Mouse (Mus musculus) C2C12 (cell line): ENCODE data around the gene Zbtb22. TPM values are rescaled to one million over a fixed set of nuclear protein-coding genes. Genes with fewer than 3 reads are reported as not detected.
"Not testable (repeated sequence)": the region's sequence is repeated elsewhere in the genome, so short reads cannot be mapped to it uniquely, and the experiment has no call there.

Source experiments
- H3K27me3 ChIP-seq: one replicate; pipeline ENCODE4 v1.6.1; 2011; ENCODE audit not compliant: control insufficient read depth, insufficient read depth, insufficient read length
- H3K36me3 ChIP-seq: one replicate; pipeline ENCODE4 v1.6.1; 2011; ENCODE audit not compliant: control insufficient read depth, insufficient read depth
- H3K4me3 ChIP-seq: one replicate; pipeline ENCODE4 v1.5.1; 2011; ENCODE audit warnings: mild to moderate bottlenecking, control low read depth; ENCODE audit not compliant: poor library complexity, insufficient read depth, severe bottlenecking
- H3K79me2 ChIP-seq: one replicate; pipeline ENCODE4 v1.6.1; 2011; ENCODE audit not compliant: control insufficient read depth, insufficient read depth
- H3K79me3 ChIP-seq: one replicate; pipeline ENCODE4 v1.6.1; 2011; ENCODE audit warnings: low read depth, control low read depth
- H3ac ChIP-seq: one replicate; pipeline ENCODE3; 2011; ENCODE audit warnings: low read depth; ENCODE audit not compliant: control insufficient read depth, insufficient read length
- CEBPB ChIP-seq: IDR thresholded peaks from one replicate; pipeline ENCODE4 v1.6.1; 2011; ENCODE audit warnings: low read depth, mild to moderate bottlenecking, control low read depth, moderate library complexity
- CTCF ChIP-seq: IDR thresholded peaks from one replicate; pipeline ENCODE4 v1.5.1; 2011; ENCODE audit not compliant: control insufficient read depth, insufficient read depth, insufficient read length
- FOSL1 ChIP-seq: IDR thresholded peaks from one replicate; pipeline ENCODE4 v1.8.0; 2011; ENCODE audit warnings: mild to moderate bottlenecking, low read length; ENCODE audit not compliant: poor library complexity, insufficient read depth, severe bottlenecking
- MAX ChIP-seq: IDR thresholded peaks from one replicate; pipeline ENCODE4 v1.6.1; 2011; ENCODE audit warnings: mild to moderate bottlenecking, control low read depth
- MYOD1 ChIP-seq: IDR thresholded peaks from one replicate; pipeline ENCODE4 v1.6.1; 2011; ENCODE audit warnings: low read depth; ENCODE audit not compliant: control insufficient read depth, insufficient read length
- MYOG ChIP-seq: IDR thresholded peaks from one replicate; pipeline ENCODE4 v1.6.1; 2011; ENCODE audit not compliant: control insufficient read depth, insufficient read length; ENCODE audit errors: extremely low read depth
- USF1 ChIP-seq: IDR thresholded peaks from one replicate; pipeline ENCODE4 v1.6.1; 2011; ENCODE audit warnings: low read depth, mild to moderate bottlenecking, control low read depth, moderate library complexity
- polyA plus RNA-seq: library from polyadenylated mRNA; unstranded; fragments of >200 nt; fragmentation: generic; extraction: Trizol; gene quantifications from one replicate; pipeline ENCODE4 v1.2.1, GENCODE M21; 2012; ENCODE audit warnings: missing spikeins

The Zbtb22 gene
- polyA plus RNA-seq, 1 experiment = 30.3 TPM

DNA sequence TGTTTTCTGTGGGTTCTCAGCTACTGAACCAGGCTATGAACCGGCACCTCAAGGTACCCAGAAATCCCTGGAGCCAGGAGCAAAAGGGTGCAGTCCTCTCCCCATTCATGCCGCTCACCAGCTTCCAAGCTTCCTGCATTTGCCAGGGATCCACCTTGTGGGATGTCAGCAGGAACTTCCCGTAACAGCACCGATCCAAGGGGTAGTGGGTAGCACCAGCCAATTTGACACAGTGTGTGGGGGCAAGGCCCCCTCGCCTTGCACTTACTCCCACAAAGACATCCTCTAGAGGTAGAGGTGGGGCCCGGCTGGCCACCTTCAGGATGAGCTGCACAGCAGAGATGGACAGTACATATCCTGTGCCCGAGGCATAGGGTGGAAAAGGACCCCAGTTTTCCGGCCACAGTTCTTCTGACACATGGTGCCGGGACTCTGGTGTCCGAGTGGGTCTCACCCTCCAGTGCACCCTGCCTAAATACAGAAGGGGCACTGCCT is 34.5 kb downstream of the Zbtb22 start:
- H3K27me3 ChIP-seq = no peaks in the 10 kb centered on the region
- H3K79me3 ChIP-seq = peaks cover 24% of the 10 kb centered on the region
- peaks cover 30% of the 10 kb centered on the region for H3K79me2 ChIP-seq
- TF ChIP-seq FOSL1 (no peak), MYOD1 (no peak), USF1 (no peak), CTCF (no peak), CEBPB (no peak), MYOG (no peak), MAX (no peak)
- H3K4me3 ChIP-seq = no peak overlapping the region
- H3ac ChIP-seq = no peak overlapping the region
- H3K36me3 ChIP-seq = peaks cover 58% of the 10 kb centered on the region

DNA sequence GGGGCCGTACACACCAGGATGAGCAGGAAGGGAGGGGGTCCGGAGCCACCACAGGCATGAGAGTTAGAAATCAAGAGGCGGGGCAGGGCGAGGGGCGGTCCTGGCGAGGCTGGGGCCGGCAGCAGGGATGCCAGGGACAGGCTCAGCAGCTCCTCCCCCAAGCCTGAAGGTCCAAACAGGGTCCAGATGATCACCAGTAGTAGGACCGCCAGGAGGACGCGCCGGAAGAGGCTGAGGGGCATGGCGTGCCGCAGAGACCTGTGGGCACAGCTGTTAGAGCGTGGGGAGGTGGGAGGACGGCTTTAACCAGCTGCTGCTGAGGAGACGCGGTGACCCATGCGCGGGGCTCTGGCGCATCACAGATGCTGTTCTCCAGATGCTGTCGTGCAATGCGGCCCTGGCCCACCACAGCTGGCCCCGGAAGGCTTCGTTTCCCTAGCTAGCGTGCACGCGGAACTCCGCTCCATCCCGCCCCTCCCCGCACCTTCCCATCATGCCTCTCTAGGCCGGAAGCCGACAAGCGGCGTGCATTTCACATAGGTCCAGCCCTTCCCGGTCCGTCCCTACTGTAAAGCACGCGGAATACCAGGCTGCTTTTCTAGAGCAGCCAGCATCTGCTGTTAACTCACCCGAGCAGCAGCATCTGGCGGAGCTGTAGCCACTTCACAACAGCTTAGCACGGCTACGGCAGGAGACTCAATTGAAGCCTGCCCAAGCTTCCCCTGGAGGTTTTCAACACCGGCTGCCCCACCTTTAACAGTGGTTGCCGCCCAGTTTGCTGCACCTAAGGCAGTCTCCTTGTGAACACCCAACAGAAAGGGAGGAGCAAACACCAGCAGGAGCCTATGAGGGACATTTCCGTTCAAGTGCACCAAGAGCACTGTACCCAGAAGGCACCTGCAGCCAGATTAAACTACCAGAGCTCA is 35.6 kb downstream of the Zbtb22 start, which contains the start of gene B3galt4:
TSS of gene B3galt4 (minus strand) at position 468 of the 926 bp plus-strand sequence.
- H3K36me3 ChIP-seq = peaks cover 53% of the 10 kb centered on the region
- peaks cover 40% of the 10 kb centered on the region for H3K79me2 ChIP-seq
- H3K27me3 ChIP-seq = no peaks in the 10 kb centered on the region
- H3K4me3 ChIP-seq = peak within 1 kb of the TSS; percentile 14
- H3K79me3 ChIP-seq = peaks cover 29% of the 10 kb centered on the region
- TF ChIP-seq MYOG (no peak), MAX (peak; percentile 34), MYOD1 (peak; percentile 73)
- peak within 1 kb of the TSS; percentile 62 for H3ac ChIP-seq

DNA sequence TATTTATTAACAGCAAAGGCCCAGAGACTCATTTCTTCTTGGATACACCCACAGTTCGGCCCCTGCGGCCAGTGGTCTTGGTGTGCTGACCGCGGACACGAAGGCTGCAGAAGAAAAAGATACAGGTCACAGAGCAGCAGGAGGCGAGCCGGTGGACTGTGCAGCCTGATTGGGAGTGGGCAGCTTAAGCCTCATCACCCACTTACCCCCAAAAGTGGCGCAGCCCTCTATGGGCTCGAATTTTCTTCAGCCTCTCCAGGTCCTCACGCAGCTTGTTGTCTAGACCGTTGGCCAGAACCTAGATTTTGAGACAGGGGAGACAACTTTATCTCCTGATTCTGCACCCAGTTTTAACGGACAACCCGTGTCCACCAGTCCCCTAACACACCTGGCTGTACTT is 36.3 kb downstream of the Zbtb22 start:
- not testable (repeated sequence) for H3K4me3 ChIP-seq

DNA sequence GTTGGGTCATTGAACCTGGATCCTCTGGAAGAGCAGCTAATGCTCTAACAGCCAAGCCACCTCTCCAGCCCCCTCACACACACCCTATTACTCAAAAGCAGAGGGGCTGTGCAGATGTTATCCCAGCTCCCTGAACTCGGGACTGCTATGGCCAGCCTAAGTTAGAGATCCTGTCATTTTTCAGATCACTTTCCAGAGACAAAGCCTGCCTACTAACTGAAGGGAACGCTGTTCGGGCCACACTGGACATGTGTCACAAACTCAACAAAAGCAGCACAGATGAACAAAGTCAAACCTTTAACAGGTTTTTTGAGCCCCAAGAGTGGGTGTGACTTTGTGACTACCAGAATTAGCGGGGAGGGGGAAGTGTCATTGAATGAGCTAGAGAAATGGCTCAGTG is 37.2 kb downstream of the Zbtb22 start:
- no peak overlapping the region for H3K4me3 ChIP-seq
- H3K79me3 ChIP-seq = peaks cover 36% of the 10 kb centered on the region
- H3K79me2 ChIP-seq = peaks cover 48% of the 10 kb centered on the region
- TF ChIP-seq USF1 (no peak), FOSL1 (no peak), CTCF (no peak), MYOG (no peak), CEBPB (no peak), MAX (no peak), MYOD1 (no peak)
- H3K27me3 ChIP-seq = no peaks in the 10 kb centered on the region
- H3ac ChIP-seq = peak overlapping the region; percentile 46
- H3K36me3 ChIP-seq = peaks cover 46% of the 10 kb centered on the region

More for the DNA sequence above, 36.3 kb downstream of the Zbtb22 start:
- H3K36me3 ChIP-seq = peaks cover 47% of the 10 kb centered on the region
- peak overlapping the region; percentile 62 for H3ac ChIP-seq
- peaks cover 47% of the 10 kb centered on the region for H3K79me2 ChIP-seq
- not testable (repeated sequence) for H3K27me3 ChIP-seq
- H3K79me3 ChIP-seq = peaks cover 33% of the 10 kb centered on the region

DNA sequence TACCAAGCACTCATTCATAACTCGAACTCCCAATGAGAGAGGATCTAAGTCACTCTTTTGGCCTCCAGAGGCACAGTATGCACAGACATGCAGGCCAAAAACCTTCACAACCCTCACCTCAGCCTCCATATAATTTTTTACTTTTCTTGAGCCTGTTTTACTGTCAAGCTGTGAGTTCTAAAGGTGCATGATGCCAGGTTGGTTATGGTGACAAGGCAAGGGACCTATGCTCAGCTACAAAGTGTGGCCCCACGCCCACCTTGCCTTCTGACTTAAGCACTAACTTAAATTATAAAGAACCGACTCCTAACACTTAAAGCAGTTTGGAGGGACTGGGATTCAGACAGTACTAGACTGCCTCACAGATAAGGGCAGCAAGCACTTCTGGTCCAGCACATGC is 37.6 kb downstream of the Zbtb22 start:
- Histone ChIP-seq H3ac (peak overlapping the region; percentile 46), H3K79me2 (peaks cover 48% of the 10 kb centered on the region), H3K27me3 (no peaks in the 10 kb centered on the region), H3K4me3 (peak overlapping the region; percentile 97), H3K79me3 (peaks cover 36% of the 10 kb centered on the region), H3K36me3 (peaks cover 43% of the 10 kb centered on the region)
- no peak for TF ChIP-seq MYOD1
- no peak for TF ChIP-seq CTCF
- TF ChIP-seq MAX = no peak
- no peak for TF ChIP-seq FOSL1
- no peak for TF ChIP-seq MYOG
- no peak for TF ChIP-seq USF1
- TF ChIP-seq CEBPB = no peak

DNA sequence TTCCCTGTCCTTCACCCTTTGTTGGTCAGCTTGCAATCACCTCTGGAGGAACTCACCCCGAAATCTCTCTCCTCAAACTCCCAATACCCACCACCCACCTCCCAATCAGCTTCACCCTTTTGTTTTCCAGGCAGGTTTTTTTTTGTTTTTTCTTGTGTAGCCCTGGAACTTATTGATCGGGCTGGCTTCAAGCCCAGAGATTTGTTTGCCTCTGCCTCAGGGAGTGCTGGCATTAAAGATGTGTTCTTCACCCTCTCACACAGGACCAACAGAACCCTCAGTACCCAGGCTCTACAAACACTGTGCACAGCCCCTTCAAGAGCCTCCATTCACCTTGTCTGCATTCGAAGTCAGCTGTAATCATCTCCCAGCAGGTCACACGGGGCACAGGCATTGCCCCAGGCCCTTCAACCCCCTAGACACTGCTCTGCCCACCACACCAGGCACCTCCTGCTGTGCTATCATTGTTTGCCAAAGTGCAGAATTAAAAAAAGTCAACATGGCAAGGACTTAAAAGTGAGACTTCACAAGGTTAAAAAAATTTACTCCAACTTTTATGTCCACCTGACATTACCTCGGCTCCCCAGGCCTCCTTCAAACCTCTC is 38.4 kb downstream of the Zbtb22 start:
- Histone ChIP-seq H3K79me3 (peaks cover 36% of the 10 kb centered on the region), H3ac (peak overlapping the region; percentile 96), H3K79me2 (peaks cover 48% of the 10 kb centered on the region), H3K27me3 (no peaks in the 10 kb centered on the region), H3K36me3 (peaks cover 43% of the 10 kb centered on the region), H3K4me3 (peak overlapping the region; percentile 97)
- TF ChIP-seq CEBPB (no peak), FOSL1 (no peak), MAX (no peak), CTCF (no peak), USF1 (no peak), MYOG (no peak), MYOD1 (no peak)
